Mouse (Mus musculus) erythroblast, embryonic 14.5 days (primary cell): ENCODE results near the gene Znrf3.

Experiments used
- GATA1 ChIP-seq: IDR thresholded peaks from 2 replicates; pipeline ENCODE4 v1.6.1; 2012; ENCODE audit warnings: low read length, inconsistent platforms, mixed read lengths
- TAL1 ChIP-seq: IDR thresholded peaks from 3 replicates; pipeline ENCODE4 v1.6.1; 2012; ENCODE audit warnings: low read length, inconsistent platforms, mixed read lengths

DNA sequence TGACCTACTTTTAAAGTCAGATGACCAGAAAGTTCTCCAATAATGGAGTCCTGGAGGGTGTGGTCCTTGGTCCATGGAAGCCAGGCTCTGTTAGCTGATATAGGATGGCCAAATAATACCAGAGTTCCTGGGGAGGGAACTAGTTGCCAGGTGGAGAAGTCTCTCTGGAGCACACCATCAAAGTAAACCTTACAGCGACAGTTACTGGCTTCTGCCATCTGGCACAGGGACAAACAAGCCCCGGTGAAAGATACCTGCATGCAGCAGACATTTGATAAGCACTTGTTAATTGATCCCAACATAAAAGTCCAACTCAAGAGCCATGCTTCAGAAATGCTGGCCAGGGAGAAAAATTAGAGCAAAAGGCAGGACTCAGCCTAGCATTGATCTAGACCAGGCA lies 190.6 kb downstream of the Znrf3 start:
- no peak for TF ChIP-seq GATA1
- no peak for TF ChIP-seq TAL1
